Mouse (Mus musculus) left cerebral cortex, postnatal 25 days (tissue): ENCODE measurements at regions not wholly inside any gene's neighbourhood (a gene's known extent, or its start where the extent isn't known, plus 50 kb on each side); places are given as distances from the start of the nearest gene placed in this dataset.

Source experiments
- DNase-seq, 2 experiments: peaks; one replicate each; pipeline ENCODE4 v3.0.0; 2022; ENCODE audit warnings: low spot score in 2 of 2, mixed read lengths in 1 of 2
- intact Hi-C: fragments of 180-260 bp; cut with DNase I; formaldehyde crosslinking; loops from one replicate; pipeline ENCODE4 v1.15.1; 2025
- microRNA-seq, 2 experiments: library from miRNA; unstranded; fragments of <30 nt; microRNA quantifications; one replicate each; pipeline ENCODE4 v1.2.0; 2022

- intact Hi-C loops: no loop called here
- no peak for DNase-seq
Observed at GRCm38 (mm10) chr17:45193456-45194025, 240.0 kb downstream of the Cdc5l start.

GRCm38 (mm10) chr17:45187402-45187801 is 246.1 kb downstream of the Cdc5l start:
- DNase-seq: no peak
- intact Hi-C loops: no loop called here

GRCm38 (mm10) chr17:45176340-45176739 is 257.2 kb downstream of the Cdc5l start:
- no peak for DNase-seq

GRCm38 (mm10) chr17:45169257-45169994 is 264.1 kb downstream of the Cdc5l start:
- DNase-seq: peak; percentile 62 to 86
- intact Hi-C loops: loop anchor here (2.0 kb wide), 1 partner anchor 73 kb away; no protein-coding TSS in a partner anchor

More at GRCm38 (mm10) chr17:45176340-45176739, 257.2 kb downstream of the Cdc5l start:
- intact Hi-C loops: no loop called here

Small RNA genes lying in the stretch of these regions (microRNA-seq; reads per million reads assigned to microRNA genes)
- 0 reads per million in 2 experiments for gene Gm24979
